Mouse (Mus musculus) CH12F3 (cell line): ENCODE measurements around the gene Gramd1a.

ENCODE experiments used
- in situ Hi-C: fragments of 300-500 bp; cut with MboI; formaldehyde crosslinking; loops from 2 replicates; pipeline ENCODE4 v1.14.3; 2020; ENCODE audit warnings: low sequenced_read_pairs

Gramd1a gene

GRCm38 (mm10) chr7:31155296-31156033, at the start of gene Gramd1a:
Gene Gramd1a, minus strand, starts transcription at chr7:31155896.
- in situ Hi-C loops = no loop called here

- in situ Hi-C loops = no loop called here
Observed at GRCm38 (mm10) chr7:31195591-31196307, 40.1 kb upstream of the Gramd1a start.

GRCm38 (mm10) chr7:31184711-31185110, 29.0 kb upstream of the Gramd1a start:
- in situ Hi-C loops = no loop called here

- in situ Hi-C loops = no loop called here
Observed at GRCm38 (mm10) chr7:31182863-31183262, 27.2 kb upstream of the Gramd1a start.

- in situ Hi-C loops = no loop called here
Observed at GRCm38 (mm10) chr7:31176886-31177763, 21.4 kb upstream of the Gramd1a start.

GRCm38 (mm10) chr7:31175096-31175495, 19.4 kb upstream of the Gramd1a start:
- in situ Hi-C loops = no loop called here

- in situ Hi-C loops = no loop called here
Observed at GRCm38 (mm10) chr7:31174466-31174865, 18.8 kb upstream of the Gramd1a start.

GRCm38 (mm10) chr7:31172238-31172637, 16.5 kb upstream of the Gramd1a start:
- in situ Hi-C loops = no loop called here

- in situ Hi-C loops = no loop called here
Observed at GRCm38 (mm10) chr7:31170520-31170919, 14.8 kb upstream of the Gramd1a start.

- in situ Hi-C loops = no loop called here
Observed at GRCm38 (mm10) chr7:31168412-31168811, 12.7 kb upstream of the Gramd1a start.

- in situ Hi-C loops = no loop called here
Observed at GRCm38 (mm10) chr7:31164748-31165147, 9.1 kb upstream of the Gramd1a start.

GRCm38 (mm10) chr7:31163666-31164577, 8.2 kb upstream of the Gramd1a start:
- in situ Hi-C loops = no loop called here

GRCm38 (mm10) chr7:31162324-31162723, 6.6 kb upstream of the Gramd1a start:
- in situ Hi-C loops = no loop called here

GRCm38 (mm10) chr7:31161831-31162230, 6.1 kb upstream of the Gramd1a start:
- in situ Hi-C loops = no loop called here

- in situ Hi-C loops = no loop called here
Observed at GRCm38 (mm10) chr7:31161246-31161645, 5.5 kb upstream of the Gramd1a start.

GRCm38 (mm10) chr7:31160763-31161162, 5.1 kb upstream of the Gramd1a start:
- in situ Hi-C loops = no loop called here

- in situ Hi-C loops = no loop called here
Observed at GRCm38 (mm10) chr7:31156034-31156928, 585 bp upstream of the Gramd1a start.

GRCm38 (mm10) chr7:31153536-31154320, 2.0 kb downstream of the Gramd1a start:
- in situ Hi-C loops = no loop called here
